Mouse (Mus musculus) megakaryocyte, adult 5-6 weeks (primary cell): ENCODE data around the gene Ctdspl. TPM values are rescaled to one million over a fixed set of nuclear protein-coding genes. Genes with fewer than 3 reads are reported as not detected.

Experiments used
- ATAC-seq: 2 replicates; pipeline ENCODE4 v1.8.0; 2016; ENCODE audit warnings: mild to moderate bottlenecking, inconsistent platforms; ENCODE audit not compliant: poor library complexity, severe bottlenecking
- total RNA-seq, 2 experiments: library from RNA; stranded (forward) in 1 of 2; stranded (reverse) in 1 of 2; fragments of 153-499, 151-499 nt in 1 of 2; fragments of 221-1000, 200-1000 nt in 1 of 2; gene quantifications; 2 replicates each; pipeline versions ENCODE4 v1.2.3 to v1.2.4; 2015 to 2017

The Ctdspl gene
- total RNA-seq (2015) (17.3 and 17.8 TPM in 2 replicates), total RNA-seq (2017) (8.5 and 9.8 TPM in 2 replicates)

DNA sequence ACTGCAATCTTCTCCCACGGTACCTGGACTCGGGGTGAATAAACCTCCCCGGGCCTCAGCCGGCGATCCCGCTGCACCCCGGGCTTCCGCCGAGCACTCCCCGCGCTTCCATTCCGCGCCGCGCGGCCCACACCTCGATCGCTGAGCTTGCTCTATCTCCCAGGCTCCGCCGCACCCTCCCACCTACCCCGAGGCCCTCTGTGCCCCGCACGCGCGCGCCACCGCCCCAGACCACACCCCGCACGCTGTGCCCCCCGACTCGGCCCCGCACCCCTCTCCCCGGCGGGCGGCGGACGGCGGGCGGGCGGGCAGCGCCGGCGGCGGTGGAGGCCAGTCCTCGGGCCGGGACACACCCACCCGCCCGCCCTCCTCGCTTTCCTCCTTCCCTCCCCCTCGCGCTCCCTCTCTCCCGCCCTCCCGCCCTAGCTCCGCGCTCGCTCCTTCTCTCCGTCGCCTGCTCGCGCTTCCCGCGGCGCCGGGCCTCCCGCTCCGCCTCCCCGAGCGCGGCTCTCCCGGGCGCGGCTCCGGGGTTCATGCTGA lies at the start of gene Ctdspl:
Gene Ctdspl (plus strand): TSS at position 343 of the 540 bp plus-strand sequence.
- 0 out of 2 replicates have a peak, but pooled peaks have one; percentile 11 for ATAC-seq

DNA sequence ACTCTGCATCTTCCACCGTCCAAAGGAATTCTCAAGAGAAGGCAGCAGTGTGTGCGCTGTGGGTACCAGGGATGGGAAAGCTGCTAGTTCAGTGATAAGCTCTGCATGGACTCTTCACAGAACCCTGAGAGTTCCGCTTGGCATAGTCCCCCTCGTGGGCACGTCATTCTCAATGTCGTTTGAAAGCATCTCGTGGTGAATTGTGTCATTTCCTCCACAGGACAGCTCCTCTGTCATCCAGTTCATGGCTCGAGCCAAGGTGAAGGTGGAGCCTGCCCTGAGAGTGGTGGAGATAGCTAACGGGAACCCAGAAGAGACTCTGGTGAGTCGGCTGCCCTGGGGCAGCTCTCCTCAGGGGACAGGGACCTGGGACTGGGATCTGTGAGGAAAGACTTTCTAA lies 49.4 kb upstream of the Ctdspl start:
- ATAC-seq = no peak

DNA sequence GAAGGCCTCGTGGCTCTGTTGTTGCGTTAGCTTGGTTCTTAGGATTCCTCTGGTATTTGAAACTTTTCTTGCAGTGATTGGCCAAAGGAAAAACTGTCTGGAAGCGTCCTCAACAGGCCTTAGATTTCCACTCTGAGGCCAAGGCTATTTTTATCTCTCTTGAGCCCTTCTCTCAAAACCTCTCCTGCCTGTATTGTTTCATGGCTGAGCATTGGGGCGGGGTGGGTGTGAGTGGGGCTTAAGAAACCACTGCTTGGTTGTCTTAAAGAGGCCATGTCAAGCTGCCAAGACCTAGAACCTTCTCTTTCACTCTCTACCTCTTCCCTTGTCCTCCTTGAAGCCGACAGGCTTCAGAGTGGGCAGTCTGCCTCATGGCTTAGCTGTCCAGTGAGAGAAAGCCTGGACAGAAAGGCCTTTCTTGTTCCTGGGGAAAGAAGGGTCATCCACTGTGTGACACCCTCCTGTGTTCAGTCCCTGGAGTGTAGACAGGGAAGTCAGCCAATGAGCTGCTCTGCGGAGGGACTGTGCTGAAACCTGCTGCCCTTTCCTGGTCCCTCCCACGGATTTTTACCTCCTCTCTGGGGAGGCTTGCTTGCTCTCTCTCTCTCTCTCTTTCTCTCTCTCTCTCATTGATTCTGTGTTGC lies 48.8 kb upstream of the Ctdspl start:
- no peak for ATAC-seq

DNA sequence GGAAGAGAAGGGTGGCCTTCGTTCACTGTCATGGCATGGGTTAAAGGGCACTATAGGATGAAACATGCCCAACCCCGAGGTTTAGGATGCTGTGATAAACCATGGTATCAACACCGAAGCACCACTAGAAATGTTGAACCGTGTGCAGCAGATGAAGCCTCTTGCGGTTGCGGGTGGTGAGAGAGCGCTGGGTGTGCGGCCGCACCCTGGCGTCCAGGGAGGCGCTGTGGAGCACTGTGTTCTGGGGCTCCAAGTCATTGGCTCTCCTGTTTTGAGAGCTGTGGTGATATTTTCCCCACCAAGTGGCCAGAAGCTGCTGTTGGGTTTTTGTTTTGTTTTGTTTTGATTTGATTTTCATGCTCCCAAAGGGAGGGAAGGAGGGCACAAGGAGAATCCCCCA lies 47.7 kb upstream of the Ctdspl start:
- no peak for ATAC-seq

DNA sequence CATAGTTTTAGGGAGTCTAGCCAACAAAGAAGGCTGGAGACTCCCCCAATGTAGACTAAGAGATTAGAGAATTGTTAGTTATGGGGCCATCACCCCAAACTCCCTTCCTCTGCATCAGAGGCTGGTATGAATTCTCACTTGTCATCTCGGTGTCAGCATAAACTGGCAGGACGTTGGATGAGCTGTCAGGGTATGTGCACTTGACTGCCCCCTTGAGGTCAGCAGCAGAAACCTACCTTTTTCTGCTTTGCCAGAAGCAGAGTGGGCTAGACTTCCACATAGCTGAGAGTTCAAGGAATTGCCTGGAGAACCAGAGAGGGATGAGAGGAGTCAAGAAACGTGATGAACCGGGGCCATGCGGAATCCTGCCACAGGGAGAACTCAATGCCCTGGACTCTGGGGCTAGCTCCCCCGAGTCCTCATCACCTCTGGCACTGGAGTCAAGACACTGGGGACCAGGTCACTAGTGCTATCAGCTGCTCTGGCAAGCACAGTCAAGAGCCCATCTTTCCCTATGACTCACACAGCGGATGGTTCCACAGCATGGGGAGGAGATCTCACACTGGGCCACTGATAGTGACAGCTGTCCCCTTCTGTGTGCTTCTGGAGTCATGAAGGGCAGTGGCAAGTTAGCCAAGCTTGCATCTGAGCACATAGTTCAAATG lies 44.8 kb upstream of the Ctdspl start:
- ATAC-seq = peak; percentile 64; the same call in 1 of the 2 replicates

DNA sequence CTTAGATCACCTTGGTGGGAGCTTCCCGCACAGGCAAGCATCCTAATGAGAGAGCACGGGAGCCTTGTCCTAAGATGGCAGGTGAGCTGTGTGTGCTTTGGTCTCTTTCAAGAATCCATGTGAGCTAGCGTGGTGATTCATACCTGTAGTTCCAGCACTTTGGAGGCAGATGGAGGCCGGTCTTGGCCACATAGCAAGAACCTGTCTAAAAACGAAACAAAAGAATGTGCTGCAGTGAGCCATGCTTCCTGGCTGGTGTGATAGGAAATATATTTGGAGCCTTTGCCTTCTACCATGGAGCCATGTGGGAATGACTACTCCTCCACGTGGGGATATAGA lies 44.3 kb upstream of the Ctdspl start:
- ATAC-seq = no peak

DNA sequence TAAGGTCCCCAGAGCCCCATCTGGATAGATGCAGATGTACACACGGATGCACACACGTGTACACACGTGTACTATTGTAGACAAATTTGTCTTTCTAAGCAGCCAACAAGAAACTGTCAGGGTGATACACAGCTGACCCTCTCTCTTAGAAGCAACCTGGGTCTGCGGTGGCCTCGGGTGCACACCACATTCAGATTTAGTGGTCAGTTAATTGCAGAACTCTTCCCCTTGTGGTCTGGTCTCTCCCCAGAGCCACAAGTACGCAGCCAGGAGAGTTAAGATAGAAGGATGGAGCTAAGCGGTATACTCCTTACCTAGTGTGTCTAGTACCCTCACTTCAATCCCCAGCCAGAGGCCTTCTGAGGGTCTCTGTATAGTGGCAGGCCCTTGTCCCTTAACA lies 43.1 kb upstream of the Ctdspl start:
- ATAC-seq = no peak

DNA sequence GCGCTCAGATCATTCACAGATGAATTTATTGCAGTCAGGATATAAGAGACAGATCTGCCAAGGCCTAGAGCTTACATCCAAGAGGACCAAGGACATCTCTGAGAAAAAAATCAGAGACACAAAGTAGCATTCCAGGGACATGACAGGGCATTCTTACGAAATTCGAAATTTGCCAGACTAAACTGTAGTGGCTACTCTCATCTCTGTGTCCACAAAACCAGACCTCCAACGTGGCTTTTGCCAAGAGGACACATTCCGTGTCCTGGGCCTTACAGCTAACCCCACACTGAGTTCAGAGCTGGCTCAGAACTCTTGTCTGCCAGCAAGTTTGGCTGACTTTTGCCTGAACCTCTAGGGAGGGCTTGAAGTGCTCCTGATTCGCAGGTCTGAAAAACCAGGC lies 40.5 kb upstream of the Ctdspl start:
- no peak for ATAC-seq

DNA sequence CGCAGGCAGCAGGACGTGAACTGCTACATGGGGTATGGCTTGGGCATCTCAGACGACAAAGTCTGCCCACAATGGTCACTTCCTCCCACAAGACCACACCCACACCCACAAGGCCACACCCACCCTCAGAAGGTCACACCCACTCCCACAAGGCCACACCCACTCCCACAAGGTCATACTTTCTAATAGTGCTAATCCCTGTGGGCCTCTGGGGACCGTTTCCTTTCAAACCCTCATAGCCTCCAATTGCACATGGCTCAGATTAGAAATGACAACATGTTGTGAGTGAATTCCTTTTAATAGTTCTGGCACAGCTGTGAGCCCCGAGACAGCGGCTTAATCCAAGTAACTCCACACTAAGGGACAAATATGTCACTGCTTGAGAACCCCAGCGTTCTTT lies 39.1 kb upstream of the Ctdspl start:
- ATAC-seq = no peak

DNA sequence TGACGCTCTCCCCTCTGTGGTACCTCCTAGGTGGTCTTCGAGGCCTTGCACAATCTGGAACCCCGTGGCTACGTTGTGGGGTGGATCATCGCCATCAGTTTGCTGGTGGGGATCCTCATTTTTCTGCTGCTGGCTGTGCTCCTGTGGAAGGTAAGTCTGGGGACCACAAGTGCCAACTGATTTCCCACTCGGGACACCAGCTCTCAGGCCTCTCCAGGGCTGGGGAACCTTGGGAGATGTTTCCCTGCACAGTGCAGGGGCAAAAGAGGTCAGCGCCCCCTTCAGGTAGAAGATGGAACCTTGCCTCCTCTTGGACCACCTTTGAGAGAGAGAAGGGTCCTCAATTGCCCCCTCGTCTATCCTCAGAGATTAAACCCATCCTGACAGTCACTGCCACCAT lies 38.5 kb upstream of the Ctdspl start:
- no peak for ATAC-seq

DNA sequence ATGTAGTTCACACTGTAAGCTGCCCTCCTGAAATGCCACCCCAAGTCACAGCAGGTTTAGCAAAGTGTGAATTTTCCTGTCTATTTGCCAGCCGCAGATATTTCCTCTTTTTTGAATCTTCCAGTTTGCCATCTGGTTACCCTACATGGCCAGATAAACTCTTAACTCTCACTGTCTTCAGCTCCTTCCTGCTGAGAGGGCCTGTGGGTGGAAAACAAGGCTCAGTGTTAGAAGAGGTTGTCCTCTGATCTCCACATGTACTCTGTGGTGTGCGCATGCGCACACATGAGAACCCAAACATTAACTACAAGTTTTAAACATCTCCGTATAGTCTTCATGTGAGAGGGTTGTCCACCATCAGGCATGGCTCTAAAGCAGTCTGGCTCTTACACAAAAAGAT lies 36.1 kb upstream of the Ctdspl start:
- ATAC-seq = no peak

DNA sequence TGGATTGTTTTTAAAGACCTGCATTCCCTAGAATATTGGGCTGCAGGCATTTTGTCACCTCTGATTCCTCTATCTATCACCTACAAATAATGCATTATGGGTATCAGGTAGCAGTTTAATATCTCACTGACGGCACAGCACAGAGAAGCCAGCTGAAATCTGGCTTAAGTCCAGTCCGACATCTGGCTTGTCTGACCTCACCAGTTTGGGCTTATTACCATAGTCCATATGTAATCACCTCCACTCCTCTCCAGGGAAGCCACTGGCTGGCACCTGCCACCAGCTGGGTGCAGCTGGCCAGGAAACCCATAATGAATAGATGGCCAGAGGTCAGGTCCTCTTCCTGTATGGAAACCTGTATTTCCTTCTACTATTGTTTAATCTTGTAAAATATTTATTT lies 35.6 kb upstream of the Ctdspl start:
- ATAC-seq = no peak

DNA sequence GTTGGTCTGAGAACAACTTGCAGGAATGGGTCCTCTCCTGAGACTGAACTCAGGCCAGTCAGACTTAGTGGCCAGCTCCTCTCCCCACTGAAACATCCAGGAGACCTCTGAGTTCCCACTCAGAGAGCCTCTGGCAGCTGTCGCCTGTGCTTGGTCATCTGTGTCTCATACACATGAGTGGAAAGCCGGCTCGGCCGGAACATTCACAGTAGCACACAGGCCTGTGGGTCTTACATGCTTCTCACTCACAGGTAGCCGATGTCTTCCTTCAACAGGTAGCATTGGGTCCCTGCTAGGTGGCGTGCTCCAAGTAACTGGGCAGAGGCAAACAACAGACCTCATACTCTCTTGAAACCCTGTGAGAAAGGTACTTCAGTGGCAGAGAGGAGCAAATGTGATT lies 35.2 kb upstream of the Ctdspl start:
- ATAC-seq = no peak

DNA sequence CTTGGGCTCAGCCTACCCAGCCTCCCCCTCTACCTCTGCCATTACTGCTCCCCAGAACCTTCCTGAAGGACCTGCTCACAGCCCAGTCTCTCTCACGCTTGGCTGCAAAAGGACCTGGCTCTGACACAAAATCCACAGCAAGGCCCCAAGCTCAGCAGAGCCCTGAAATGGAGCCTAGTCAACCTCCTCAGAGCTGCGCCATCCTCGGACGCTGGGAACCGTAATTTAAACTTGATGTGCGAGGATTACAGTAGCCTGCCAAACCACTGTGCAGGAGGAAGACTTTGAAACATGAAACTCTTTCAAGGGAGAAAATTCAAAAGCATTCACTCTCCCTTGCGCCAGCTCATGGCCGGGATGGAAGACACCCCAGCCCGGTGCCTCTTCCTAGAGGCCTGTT lies 34.7 kb upstream of the Ctdspl start:
- ATAC-seq = no peak

DNA sequence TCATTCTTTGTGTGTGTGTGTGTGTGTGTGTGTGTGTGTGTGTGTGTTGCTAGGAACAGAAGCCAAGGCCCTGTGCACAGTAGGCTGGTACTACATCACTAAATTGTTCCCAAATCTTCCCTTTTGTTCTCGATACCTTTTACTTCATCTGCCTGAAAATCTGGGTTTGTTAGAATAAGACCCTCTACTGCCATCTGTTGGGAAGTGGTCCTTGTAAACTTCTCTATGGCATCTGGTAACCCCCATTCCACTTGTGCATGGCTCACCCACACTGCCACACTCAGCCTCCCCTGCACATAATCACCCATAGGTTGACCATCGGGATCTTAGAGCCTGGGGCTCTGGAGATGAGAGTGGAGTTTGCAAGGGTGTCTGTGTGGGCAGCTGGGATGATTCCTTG lies 31.2 kb upstream of the Ctdspl start:
- no peak for ATAC-seq

DNA sequence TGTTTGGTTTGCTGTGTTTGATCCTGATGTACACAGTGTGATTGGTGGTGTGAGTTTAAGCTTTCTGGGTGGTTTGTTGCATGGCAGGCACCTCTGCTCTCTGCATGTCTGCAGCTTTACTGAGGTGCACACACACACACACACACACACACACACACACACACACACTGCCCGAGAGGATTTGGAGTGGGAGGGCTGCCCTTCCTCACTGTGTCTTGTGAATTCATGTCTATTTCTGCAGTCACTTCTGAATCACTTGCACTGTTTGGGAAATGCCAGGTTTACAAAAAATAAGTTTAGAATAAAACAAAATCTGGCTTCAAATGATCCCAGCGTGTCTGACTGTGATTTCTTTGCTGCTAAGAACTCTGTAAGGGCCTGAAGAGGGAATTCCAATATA lies 25.6 kb upstream of the Ctdspl start:
- no peak for ATAC-seq

DNA sequence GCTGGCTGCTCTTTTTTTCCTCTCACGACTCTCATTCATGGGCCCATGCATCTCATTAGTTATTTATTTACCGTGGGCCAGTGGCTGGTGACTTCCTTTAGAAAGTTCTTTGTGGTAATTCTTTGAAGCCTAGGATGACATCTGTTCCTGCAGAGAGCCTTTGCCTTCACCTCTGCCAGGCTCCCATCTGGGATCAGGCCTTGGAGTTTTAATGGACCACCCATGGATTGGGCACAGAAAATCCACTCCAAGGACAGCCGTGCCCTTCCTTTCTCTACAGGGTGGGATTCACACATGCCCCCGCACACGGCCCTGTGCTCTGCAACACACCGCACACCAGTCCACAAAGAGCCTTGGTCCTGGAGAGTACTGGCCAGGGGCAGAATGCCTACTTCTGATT lies 24.3 kb upstream of the Ctdspl start:
- ATAC-seq = no peak

DNA sequence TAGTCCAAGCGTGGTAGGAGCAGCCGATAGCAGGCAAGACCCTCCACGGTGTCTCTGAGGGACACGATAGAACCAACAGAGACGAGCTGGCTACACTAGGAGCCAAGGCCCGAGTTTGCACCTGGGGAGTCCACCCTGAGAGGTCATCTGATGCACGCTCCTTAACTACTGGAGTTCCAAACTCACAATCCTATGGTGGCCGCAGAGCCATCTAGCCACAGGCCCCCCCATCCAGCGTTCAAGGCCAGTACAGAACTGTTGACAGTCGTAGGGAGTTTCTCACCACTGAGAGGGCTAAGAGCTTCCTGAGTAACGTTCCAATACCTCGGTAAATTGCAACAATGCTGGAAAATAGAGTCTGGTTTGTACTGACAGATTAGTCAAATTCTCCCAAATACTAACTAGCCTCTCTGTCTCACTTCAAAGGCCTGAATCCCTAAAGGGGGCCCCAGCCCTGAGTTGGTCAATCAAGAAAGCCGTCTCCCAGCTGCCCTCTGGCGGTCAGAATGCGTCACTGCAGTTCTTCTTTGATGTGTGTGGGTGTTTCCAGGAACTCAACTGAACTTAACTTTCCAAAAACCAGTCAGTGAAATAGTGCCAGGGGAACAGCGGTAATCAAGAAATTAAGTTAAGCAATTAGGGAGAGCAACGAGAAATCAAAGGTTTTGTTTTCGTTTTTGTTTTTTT lies 18.2 kb upstream of the Ctdspl start:
- peak; percentile 62 for ATAC-seq

DNA sequence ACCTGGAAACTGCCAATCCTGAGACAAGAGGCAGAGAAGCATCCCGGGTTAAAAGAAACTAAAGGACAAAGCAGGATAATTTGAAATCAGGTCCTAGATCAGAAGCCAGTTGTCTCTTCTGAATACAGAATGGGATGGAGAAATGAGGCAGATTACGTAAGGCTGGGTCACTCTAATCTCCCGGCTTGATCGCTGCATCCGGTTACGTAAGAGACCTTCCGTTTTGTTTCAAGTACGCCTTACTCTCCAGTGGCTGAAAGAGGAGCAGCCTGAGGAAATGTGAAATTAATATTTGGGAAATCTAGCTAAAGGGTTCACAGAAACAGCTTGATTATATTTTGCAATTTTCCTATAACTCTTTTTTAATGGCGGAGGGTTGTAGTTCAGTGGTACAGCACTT lies 13.2 kb upstream of the Ctdspl start:
- peak; percentile 91 for ATAC-seq

DNA sequence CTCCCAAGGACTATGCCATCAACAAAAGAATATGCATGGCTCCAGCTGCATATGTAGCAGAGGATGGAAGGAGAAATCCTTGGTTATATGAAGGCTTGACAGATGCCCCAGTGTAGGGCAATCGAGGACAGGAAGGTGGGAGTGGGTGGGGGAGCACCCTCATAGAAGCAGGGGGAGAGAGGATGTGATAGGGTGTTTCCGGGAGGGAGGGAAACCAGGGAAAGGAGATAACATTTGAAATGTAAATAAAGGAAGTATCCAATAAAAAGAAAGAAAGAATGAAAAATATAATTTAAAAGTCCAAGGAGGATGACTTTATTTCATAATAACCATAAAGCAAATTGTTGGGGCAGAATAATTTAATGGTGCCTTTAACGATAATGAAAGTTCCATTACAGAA lies 12.6 kb upstream of the Ctdspl start:
- ATAC-seq = no peak

DNA sequence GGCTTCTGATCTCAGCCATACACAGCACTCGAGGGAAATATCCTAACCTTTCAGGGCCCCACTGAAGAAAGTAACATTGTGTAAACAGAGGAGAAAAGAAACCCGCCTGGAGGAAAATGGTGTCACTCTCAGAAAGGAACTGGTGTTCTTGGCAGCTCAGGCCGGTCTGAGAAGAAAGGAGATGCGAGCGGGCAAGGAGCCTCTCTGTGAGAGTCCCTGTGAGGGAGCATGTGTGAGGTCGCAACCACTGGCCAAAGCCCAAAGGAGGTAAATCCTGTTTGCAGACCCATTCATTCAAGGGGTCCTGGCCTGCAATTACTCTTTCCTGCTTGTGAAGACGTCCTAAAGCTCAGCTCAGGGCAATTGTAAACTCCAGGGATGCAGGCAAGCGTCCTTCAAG lies 11.7 kb upstream of the Ctdspl start:
- no peak for ATAC-seq

DNA sequence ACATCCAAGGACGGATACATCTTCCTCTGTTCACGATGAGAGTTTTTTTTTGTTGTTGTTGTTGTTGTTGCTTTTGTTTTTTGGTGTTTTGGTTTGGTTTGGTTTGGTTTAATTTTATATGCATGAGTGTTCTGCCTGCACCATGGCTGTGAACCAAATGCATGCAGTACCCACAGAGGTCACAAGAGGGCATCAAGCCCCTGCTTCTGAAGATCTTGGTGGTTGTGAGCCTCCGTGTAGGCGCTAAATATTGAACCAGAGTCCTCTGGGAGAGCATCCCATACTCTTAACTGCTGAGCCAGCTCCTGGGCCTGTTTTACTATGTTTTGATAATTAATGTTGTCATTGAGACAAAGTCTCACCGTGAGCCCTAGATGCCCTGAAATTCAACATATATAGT lies 11.0 kb upstream of the Ctdspl start:
- peak; percentile 56 for ATAC-seq
